26 mouse cellular contexts compared by ENCODE assay signal in the genomic region with DNA sequence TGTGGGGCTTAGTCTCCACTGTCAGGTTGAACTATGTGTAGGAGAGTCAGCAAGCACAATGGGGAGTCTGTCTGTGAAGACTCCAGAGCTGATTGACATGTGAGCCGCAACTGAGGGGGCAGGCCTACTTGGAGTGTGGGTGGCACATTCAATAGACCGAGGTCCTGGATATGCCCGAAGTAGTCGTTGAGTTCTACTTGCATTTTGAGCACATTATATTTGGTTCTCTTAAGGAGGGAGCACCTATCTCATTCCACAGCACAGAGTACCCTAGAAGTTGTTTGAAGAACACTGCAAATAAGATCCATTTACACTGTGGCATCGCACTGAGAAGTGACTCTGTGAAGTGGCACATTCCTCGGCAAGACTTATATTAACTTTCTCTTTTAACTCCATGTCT. TPM values are rescaled to one million over a fixed set of nuclear protein-coding genes. Genes with fewer than 3 reads are reported as not detected.
DNase-seq lines count a peak whose midpoint lies in the region; ATAC-seq lines count a peak whose summit lies in the region.
"Had no signal": no experiment of that assay in that cellular context is flagged by ENCODE, and none has a peak within 500 bp of the region (broad histone marks: within the 10 kb centered on the region; RNA-seq: fewer than 3 reads in every experiment).

No protein-coding gene starts in this region.

- H3K4me1 ChIP-seq in heart, embryonic 15.5 days (replicated peaks) = peaks cover 29% of the 10 kb centered on the region
- H3K4me1 ChIP-seq in heart, embryonic 11.5 days (ENCODE audit: control insufficient read depth, insufficient read depth, low read length) = peaks cover 36% of the 10 kb centered on the region
- peaks cover 14% of the 10 kb centered on the region for H3K4me1 ChIP-seq in lung, embryonic 16.5 days (replicated peaks; ENCODE audit: control insufficient read depth, insufficient read depth, low read length)
- H3K4me1 ChIP-seq in liver, embryonic 11.5 days (replicated peaks; ENCODE audit: control insufficient read depth, insufficient read depth, low read length) = peaks cover under 1% of the 10 kb centered on the region; the same call in 1 of the 2 replicates
- no peaks in the 10 kb centered on the region for H3K4me1 ChIP-seq in intestine, embryonic 15.5 days (replicated peaks)
- H3K4me1 ChIP-seq: forebrain, embryonic 13.5 days; hindbrain, embryonic 12.5 days; hindbrain, embryonic 15.5 days had no signal

- no peak overlapping the region for H3K4me2 ChIP-seq in heart, embryonic 15.5 days
- no peak overlapping the region for H3K4me2 ChIP-seq in heart, embryonic 11.5 days
- peak overlapping the region; percentile 36 for H3K4me2 ChIP-seq in lung, embryonic 16.5 days (ENCODE audit: low read depth, low read length)
- H3K4me2 ChIP-seq in liver, embryonic 11.5 days = no peak overlapping the region
- no peak overlapping the region for H3K4me2 ChIP-seq in intestine, embryonic 15.5 days (replicated peaks)
- H3K4me2 ChIP-seq: forebrain, embryonic 13.5 days; heart, embryonic 13.5 days; hindbrain, embryonic 12.5 days; hindbrain, embryonic 15.5 days had no signal

- H3K27me3 ChIP-seq in heart, embryonic 15.5 days = no peaks in the 10 kb centered on the region
- H3K27me3 ChIP-seq in heart, embryonic 11.5 days (ENCODE audit: control insufficient read depth, insufficient read depth, low read length) = no peaks in the 10 kb centered on the region
- no peaks in the 10 kb centered on the region for H3K27me3 ChIP-seq in lung, embryonic 16.5 days (ENCODE audit: control insufficient read depth, insufficient read depth, low read depth, low read length)
- no peaks in the 10 kb centered on the region for H3K27me3 ChIP-seq in liver, embryonic 11.5 days (replicated peaks; ENCODE audit: control insufficient read depth, insufficient read depth, low read length)
- H3K27me3 ChIP-seq in intestine, embryonic 15.5 days (replicated peaks) = no peaks in the 10 kb centered on the region
- H3K27me3 ChIP-seq: CH12.LX; forebrain, embryonic 13.5 days; heart, embryonic 13.5 days; hindbrain, embryonic 12.5 days; hindbrain, embryonic 15.5 days; Patski had no signal

- no peak overlapping the region for H3K4me3 ChIP-seq in heart, embryonic 15.5 days
- H3K4me3 ChIP-seq in heart, embryonic 11.5 days (ENCODE audit: low read depth, low read length) = no peak overlapping the region
- no peak overlapping the region for H3K4me3 ChIP-seq in lung, embryonic 16.5 days (ENCODE audit: low read length)
- no peak overlapping the region for H3K4me3 ChIP-seq in liver, embryonic 11.5 days (ENCODE audit: low read depth, low read length)
- H3K4me3 ChIP-seq in intestine, embryonic 15.5 days (replicated peaks) = no peak overlapping the region
- H3K4me3 ChIP-seq: forebrain, embryonic 10.5 days; forebrain, embryonic 13.5 days; heart, embryonic 13.5 days; hindbrain, embryonic 12.5 days; hindbrain, embryonic 15.5 days had no signal

- H3K36me3 ChIP-seq in heart, embryonic 15.5 days = no peaks in the 10 kb centered on the region
- no peaks in the 10 kb centered on the region for H3K36me3 ChIP-seq in heart, embryonic 11.5 days (ENCODE audit: control insufficient read depth, insufficient read depth, low read length)
- no peaks in the 10 kb centered on the region for H3K36me3 ChIP-seq in lung, embryonic 16.5 days (ENCODE audit: control insufficient read depth, insufficient read depth, low read length)
- H3K36me3 ChIP-seq in liver, embryonic 11.5 days (ENCODE audit: control insufficient read depth, insufficient read depth, low read length) = no peaks in the 10 kb centered on the region
- H3K36me3 ChIP-seq in intestine, embryonic 15.5 days = no peaks in the 10 kb centered on the region
- H3K36me3 ChIP-seq: forebrain, embryonic 10.5 days; G1E; heart, embryonic 13.5 days; hindbrain, embryonic 12.5 days; hindbrain, embryonic 15.5 days had no signal

- no peaks in the 10 kb centered on the region for H3K9me3 ChIP-seq in heart, embryonic 15.5 days (replicated peaks)
- H3K9me3 ChIP-seq in heart, embryonic 11.5 days (replicated peaks; ENCODE audit: control insufficient read depth, low read length) = no peaks in the 10 kb centered on the region
- no peaks in the 10 kb centered on the region for H3K9me3 ChIP-seq in lung, embryonic 16.5 days (ENCODE audit: control insufficient read depth, low read length)
- no peaks in the 10 kb centered on the region for H3K9me3 ChIP-seq in liver, embryonic 11.5 days (ENCODE audit: control insufficient read depth, low read length)
- H3K9me3 ChIP-seq in intestine, embryonic 15.5 days = no peaks in the 10 kb centered on the region
- H3K9me3 ChIP-seq: forebrain, embryonic 10.5 days; forebrain, embryonic 13.5 days; G1E; heart, embryonic 13.5 days; hindbrain, embryonic 12.5 days; hindbrain, embryonic 15.5 days had no signal

- ATAC-seq in heart, embryonic 15.5 days (replicated peaks; ENCODE audit: insufficient number of reproducible peaks, insufficient read depth, low FRiP score, low read depth) = no peak
- ATAC-seq in heart, embryonic 11.5 days (replicated peaks; ENCODE audit: insufficient number of reproducible peaks, low FRiP score, low TSS enrichment) = no peak
- ATAC-seq in lung, embryonic 16.5 days (ENCODE audit: low read depth) = peak; percentile 93
- ATAC-seq in liver, embryonic 11.5 days (replicated peaks; ENCODE audit: low FRiP score) = no peak
- no peak for ATAC-seq in intestine, embryonic 15.5 days
- ATAC-seq: forebrain, embryonic 13.5 days; forebrain, embryonic 16.5 days; Patski had no signal

- H3K27ac ChIP-seq in heart, embryonic 15.5 days = 0 out of 2 replicates have a peak overlapping the region, but pooled peaks have one; percentile 11
- H3K27ac ChIP-seq in heart, embryonic 11.5 days (ENCODE audit: low read depth, low read length) = no peak overlapping the region
- H3K27ac ChIP-seq in lung, embryonic 16.5 days (ENCODE audit: low read length) = peak overlapping the region; percentile 90
- H3K27ac ChIP-seq in liver, embryonic 11.5 days (ENCODE audit: low read depth, low read length) = no peak overlapping the region
- no peak overlapping the region for H3K27ac ChIP-seq in intestine, embryonic 15.5 days
- H3K27ac ChIP-seq: forebrain, embryonic 10.5 days; forebrain, embryonic 13.5 days; hindbrain, embryonic 12.5 days; hindbrain, embryonic 15.5 days had no signal

- 76% methylated on average over 6 of the region's 6 CpGs for WGBS in heart, embryonic 15.5 days
- WGBS in heart, embryonic 11.5 days (ENCODE audit: insufficient replicate concordance) = 75% methylated on average over 6 of the region's 6 CpGs
- WGBS in lung, embryonic 16.5 days = 63% methylated on average over 6 of the region's 6 CpGs
- 86% methylated on average over 6 of the region's 6 CpGs for WGBS in liver, embryonic 11.5 days
- 83% methylated on average over 6 of the region's 6 CpGs for WGBS in intestine, embryonic 15.5 days

- DNase-seq in brain, adult 2 months (ENCODE audit: low read depth, low spot score) = peak; percentile 18
- peak; percentile 69 for DNase-seq in lung, postnatal 25 days (ENCODE audit: low spot score)
- no peak for DNase-seq in liver, embryonic 11.5 days (ENCODE audit: low spot score)
- DNase-seq in cerebellum, postnatal 4 days (ENCODE audit: low spot score in 2 of 2) = no peak
- DNase-seq: adrenal gland, postnatal 10 days; adrenal gland, postnatal 36 days; B cell, adult 2 months; cerebellum, adult 11-12 months; cerebellum, adult 8-10 months; cerebellum, postnatal 10 days; cerebellum, postnatal 36 days; gastrocnemius, postnatal 10 days; gastrocnemius, postnatal 36 days had no signal

- no peak overlapping the region for H3K9ac ChIP-seq in heart, embryonic 15.5 days
- no peak overlapping the region for H3K9ac ChIP-seq in heart, embryonic 11.5 days (ENCODE audit: low read depth, low read length)
- H3K9ac ChIP-seq in lung, embryonic 16.5 days (ENCODE audit: low read length) = no peak overlapping the region
- no peak overlapping the region for H3K9ac ChIP-seq in liver, embryonic 11.5 days (ENCODE audit: low read depth, low read length)
- H3K9ac ChIP-seq in intestine, embryonic 15.5 days = no peak overlapping the region
- H3K9ac ChIP-seq: forebrain, embryonic 13.5 days; heart, embryonic 13.5 days; hindbrain, embryonic 12.5 days; hindbrain, embryonic 15.5 days had no signal

RNA-seq across cellular contexts. Expression of a gene that starts 45.1 kb away (rescaled TPM):
- polyA plus RNA-seq in heart, embryonic 15.5 days (2015; fragmentation: Nextera tagmentation; extraction: Ambion mirVana) = 90.2 and 101 TPM in 2 replicates
- 75.9 and 87.0 TPM in 2 replicates for polyA plus RNA-seq in heart, embryonic 11.5 days (2014; fragmentation: Nextera tagmentation; extraction: Ambion mirVana)
- 182 and 188 TPM in 2 replicates for polyA plus RNA-seq in lung, embryonic 16.5 days (2015; fragmentation: Nextera tagmentation; extraction: Ambion mirVana)
- polyA plus RNA-seq in liver, embryonic 11.5 days (2014; fragmentation: Nextera tagmentation; extraction: Ambion mirVana) = 13.9 and 14.7 TPM in 2 replicates
- polyA plus RNA-seq in intestine, embryonic 15.5 days (2015; fragmentation: Nextera tagmentation; extraction: Ambion mirVana) = 34.9 and 38.3 TPM in 2 replicates

Comparison
In these comparisons a context has a peak if more than half of its experiments do, and no peak if none do; other contexts are left out.
1. H3K27ac ChIP-seq: peak in heart, embryonic 15.5 days (single experiment) and lung, embryonic 16.5 days (single experiment); none in heart, embryonic 11.5 days (single experiment), liver, embryonic 11.5 days (single experiment) and intestine, embryonic 15.5 days (single experiment).
2. DNase-seq: peak in brain, adult 2 months (single experiment) and lung, postnatal 25 days (single experiment); none in liver, embryonic 11.5 days (single experiment) and cerebellum, postnatal 4 days (0 of 2).